Mouse (Mus musculus): ENCODE data around the gene Oxt.

The Oxt gene

DNA sequence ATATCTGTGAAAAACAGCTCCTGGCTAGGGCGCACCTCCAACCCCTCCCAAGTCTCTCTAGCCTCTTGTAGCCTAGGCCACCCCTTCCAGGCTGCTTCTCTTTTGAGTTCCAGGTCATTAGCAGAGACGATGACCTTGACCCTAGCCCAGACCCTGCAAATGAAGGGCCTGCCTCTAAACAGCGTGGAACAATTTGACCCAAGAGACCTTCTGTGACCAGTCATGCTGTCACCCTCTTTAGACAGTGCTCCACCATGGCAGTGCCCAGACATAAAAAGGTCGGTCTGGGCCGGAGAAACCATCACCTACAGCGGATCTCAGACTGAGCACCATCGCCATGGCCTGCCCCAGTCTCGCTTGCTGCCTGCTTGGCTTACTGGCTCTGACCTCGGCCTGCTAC, at the start of gene Oxt:
TSS of gene Oxt (plus strand) at position 301 of the 400 bp plus-strand sequence.
- no peak for TF ChIP-seq GATA4 (IDR thresholded peaks at IDR 0.05; ENCODE audit: insufficient replicate concordance, low read length)

- TF ChIP-seq GATA4 (IDR thresholded peaks at IDR 0.05; ENCODE audit: insufficient replicate concordance, low read length): no peak
Measured at GRCm38 (mm10) chr2:130528457-130528856, 47.5 kb upstream of the Oxt start.

GRCm38 (mm10) chr2:130529290-130529689, 46.7 kb upstream of the Oxt start:
- no peak for TF ChIP-seq GATA4 (IDR thresholded peaks at IDR 0.05; ENCODE audit: insufficient replicate concordance, low read length)

DNA sequence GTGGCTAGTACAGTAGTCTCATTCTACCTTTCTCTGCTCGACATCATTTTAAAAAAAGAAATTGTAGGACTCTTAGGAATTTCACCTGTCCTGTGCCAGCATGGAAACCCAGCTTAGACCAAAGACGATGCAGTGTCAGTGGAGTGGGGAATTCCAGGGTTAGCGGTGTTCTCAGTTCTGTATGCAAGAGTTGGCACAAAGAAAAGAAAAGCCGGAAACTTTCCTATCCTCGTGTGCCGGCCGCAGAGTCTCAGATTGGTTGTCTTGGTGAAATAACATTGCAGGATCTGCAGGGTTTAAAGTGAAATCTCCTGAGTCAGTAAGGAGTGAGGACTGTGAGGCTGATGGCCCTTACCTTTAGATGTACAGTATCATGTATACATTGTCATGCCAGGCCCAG, 46.0 kb upstream of the Oxt start:
- TF ChIP-seq GATA4 (IDR thresholded peaks at IDR 0.05; ENCODE audit: insufficient replicate concordance, low read length): no peak

- TF ChIP-seq GATA4 (IDR thresholded peaks at IDR 0.05; ENCODE audit: insufficient replicate concordance, low read length): no peak
Measured at GRCm38 (mm10) chr2:130532201-130532600, 43.8 kb upstream of the Oxt start.

DNA sequence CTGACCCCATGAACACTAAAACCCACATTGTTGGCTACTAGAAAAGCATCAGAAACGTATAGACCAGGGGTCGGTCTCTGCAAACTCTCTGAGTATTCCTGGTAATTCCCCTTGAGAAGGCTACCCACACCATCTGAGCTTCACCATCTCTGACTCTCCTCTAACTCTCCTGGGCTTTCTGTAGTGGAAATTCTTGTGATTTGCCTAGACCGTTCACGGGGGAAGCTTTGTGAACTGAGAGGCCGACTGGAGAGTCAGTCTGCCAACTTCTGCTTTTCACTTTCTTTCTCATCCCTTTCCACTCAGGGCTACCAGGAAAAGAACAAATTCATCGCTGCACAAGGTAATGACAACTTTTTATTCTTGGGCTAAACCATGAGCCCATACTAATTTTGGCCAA, 41.0 kb upstream of the Oxt start:
- no peak for TF ChIP-seq GATA4 (IDR thresholded peaks at IDR 0.05; ENCODE audit: insufficient replicate concordance, low read length)

DNA sequence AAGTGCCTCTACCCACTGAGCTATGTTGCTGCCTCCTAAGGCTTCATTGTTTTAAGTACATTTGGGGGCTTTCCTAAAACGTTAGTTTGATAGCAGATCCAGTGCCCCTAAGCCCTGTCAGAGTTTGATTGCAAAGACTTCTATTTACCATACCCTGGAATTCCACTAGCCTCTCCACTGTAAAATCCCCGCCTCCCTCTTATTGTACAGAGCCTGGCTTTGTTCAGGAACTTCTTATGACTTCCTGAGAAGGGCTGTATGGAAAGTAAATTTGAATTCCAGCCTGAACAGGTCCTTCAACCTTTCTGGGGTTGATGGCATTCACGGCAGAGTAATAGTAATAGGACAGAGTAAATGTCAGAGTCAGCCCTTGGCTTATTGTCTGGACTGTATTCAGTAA, 39.1 kb upstream of the Oxt start:
- no peak for TF ChIP-seq GATA4 (IDR thresholded peaks at IDR 0.05; ENCODE audit: insufficient replicate concordance, low read length)

DNA sequence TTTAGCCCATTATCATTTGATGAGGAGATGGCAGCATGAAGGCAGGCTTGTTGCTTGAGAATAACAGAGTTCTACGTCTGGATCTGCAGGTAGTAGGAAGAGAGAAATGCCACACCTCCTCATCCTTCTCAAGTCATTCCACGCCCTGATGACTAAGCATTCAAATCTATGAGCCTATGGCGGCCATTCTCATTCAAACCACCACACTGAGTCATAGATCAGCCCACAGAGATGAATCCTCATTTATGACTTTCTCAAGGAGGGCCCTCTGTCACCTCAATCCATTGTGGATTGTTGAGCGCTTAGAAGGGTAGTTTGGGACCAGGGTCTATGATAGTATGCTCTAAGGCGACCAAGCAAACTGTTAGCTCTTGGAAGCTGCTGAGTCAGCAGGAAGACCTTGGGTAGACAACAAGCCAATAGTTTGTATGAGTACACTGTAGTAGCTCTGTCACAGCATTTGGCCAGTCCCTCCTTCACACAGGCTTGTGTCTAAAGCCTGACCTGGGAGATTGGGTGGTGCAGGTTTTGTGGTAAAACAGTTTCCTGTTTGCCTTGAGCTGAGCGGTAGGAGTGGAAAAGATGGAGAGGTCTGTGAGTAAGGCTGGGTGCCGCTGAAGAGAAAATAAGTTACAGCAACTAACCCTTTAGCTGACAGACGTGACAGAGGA, 37.0 kb upstream of the Oxt start:
- TF ChIP-seq GATA4 (IDR thresholded peaks at IDR 0.05; ENCODE audit: insufficient replicate concordance, low read length): no peak

GRCm38 (mm10) chr2:130540266-130540665, 35.7 kb upstream of the Oxt start:
- TF ChIP-seq GATA4 (IDR thresholded peaks at IDR 0.05; ENCODE audit: insufficient replicate concordance, low read length): no peak

- TF ChIP-seq GATA4 (IDR thresholded peaks at IDR 0.05; ENCODE audit: insufficient replicate concordance, low read length): no peak
Measured at GRCm38 (mm10) chr2:130546957-130547356, 29.0 kb upstream of the Oxt start.

GRCm38 (mm10) chr2:130554841-130555240, 21.1 kb upstream of the Oxt start:
- TF ChIP-seq GATA4 (IDR thresholded peaks at IDR 0.05; ENCODE audit: insufficient replicate concordance, low read length): no peak

DNA sequence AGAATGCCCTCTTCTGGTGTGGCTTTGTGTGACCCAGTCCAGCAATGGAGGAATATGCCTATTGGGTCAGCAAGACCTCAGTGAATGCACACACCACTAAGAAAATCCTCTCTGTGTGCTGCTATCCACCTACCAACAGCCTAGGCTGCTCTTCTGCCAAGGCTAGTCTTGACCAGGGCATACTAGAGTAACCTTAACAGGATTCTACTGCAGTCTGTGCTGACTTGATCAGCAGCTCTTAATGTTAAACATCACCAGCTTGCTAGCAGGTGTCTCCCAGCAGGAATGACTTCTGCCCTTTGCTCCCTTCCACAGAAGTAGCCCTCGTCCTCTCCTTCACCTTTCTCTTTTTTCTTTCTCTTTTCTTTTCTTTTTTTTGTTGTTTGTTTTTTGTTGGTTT, 19.7 kb upstream of the Oxt start:
- no peak for TF ChIP-seq GATA4 (IDR thresholded peaks at IDR 0.05; ENCODE audit: insufficient replicate concordance, low read length)

DNA sequence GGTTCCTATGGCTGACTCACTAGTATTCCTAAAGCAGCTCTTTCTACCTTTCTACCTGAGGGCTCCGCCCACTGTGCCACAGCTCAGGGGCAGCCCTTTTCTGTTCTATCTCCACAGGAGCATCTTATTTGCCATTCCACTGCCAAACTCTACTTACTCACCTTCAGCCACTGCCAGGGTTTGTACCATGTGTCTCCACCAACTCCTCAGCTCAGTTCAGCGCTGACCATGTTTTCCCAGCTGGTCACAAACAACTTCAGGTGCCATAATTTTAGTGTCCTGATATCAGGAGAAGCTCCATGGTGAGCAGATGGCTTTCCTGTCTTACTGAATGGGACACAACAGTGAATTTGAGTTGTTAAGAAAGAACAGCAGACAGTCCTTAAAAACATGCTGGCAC, 18.5 kb upstream of the Oxt start:
- TF ChIP-seq GATA4 (IDR thresholded peaks at IDR 0.05; ENCODE audit: insufficient replicate concordance, low read length): no peak

DNA sequence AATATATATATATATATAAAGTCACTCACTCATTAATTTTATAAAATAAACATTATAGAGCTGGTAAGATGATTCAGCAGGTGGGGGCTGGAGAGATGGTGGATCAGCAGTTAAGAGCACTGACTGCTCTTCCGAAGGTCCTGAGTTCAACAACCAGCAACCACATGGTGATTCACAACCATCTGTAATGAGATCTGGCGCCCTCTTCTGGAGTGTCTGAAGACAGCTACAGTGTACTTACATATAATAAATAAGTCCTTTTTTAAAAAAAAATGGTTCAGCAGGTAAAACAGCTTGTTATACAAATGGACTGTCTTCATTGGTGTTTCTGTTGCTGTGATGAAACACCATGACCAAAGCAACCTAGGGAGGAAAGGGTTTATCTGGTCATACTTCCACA, 18.0 kb upstream of the Oxt start:
- TF ChIP-seq GATA4 (IDR thresholded peaks at IDR 0.05; ENCODE audit: insufficient replicate concordance, low read length): no peak

DNA sequence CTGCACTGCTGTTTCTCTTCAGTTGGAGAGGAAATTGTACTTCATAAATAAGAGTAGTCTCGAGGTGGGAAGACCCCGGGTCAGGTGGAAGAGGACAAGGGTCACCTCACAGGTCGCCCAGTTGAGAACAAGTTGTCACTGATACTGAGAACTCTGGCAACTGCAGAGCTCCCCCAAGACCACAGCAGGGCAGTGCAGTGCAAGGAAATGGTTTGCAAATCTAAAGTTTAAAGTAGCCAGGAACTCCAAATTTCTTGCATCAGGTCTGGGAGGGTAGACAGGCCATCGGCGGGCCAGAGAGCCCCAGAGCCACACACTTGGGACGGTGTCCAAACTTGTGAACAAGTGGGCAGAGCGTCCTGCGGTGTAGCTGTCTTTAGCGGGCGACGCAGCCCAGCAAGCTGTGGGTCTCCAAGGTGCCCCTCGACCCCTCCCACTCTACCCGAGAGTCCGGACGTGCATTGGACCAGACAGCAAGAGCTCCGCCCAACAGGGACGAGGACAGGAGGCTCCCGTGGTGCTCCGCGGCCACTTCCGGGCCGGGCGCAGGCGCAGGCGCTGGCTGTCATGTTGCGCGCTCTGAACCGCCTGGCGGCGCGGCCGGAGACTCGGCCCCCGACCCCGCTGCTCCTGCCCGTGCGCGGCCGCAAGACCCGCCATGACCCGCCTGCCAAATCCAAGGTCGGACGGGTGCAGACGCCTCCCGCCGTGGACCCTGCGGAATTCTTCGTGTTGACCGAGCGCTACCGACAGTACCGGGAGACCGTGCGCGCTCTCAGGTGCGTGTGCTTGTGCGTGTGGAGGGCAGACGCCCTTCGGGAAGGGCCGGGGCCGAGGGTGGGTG, 12.5 kb upstream of the Oxt start, which contains the start of gene Mrps26:
TSS of gene Mrps26 (plus strand) at position 531 of the 844 bp plus-strand sequence.
- TF ChIP-seq GATA4 (IDR thresholded peaks at IDR 0.05; ENCODE audit: insufficient replicate concordance, low read length): no peak

GRCm38 (mm10) chr2:130564063-130564462, 11.9 kb upstream of the Oxt start:
- no peak for TF ChIP-seq GATA4 (IDR thresholded peaks at IDR 0.05; ENCODE audit: insufficient replicate concordance, low read length)

Data from liver, adult (tissue).